Mouse (Mus musculus) liver, adult 2 months (tissue): ENCODE data around the gene Fsip1.

Experiments
- CTCF ChIP-seq: fragments of 200-500 bp; IDR thresholded peaks from 2 replicates; pipeline ENCODE4 v1.5.1; 2011; ENCODE audit warnings: low read depth, low read length, control low read depth
- POLR2A ChIP-seq: fragments of 200-500 bp; IDR thresholded peaks from 2 replicates; pipeline ENCODE4 v1.6.1; 2011; ENCODE audit warnings: low read length, control low read depth; ENCODE audit not compliant: insufficient read depth; ENCODE audit errors: extremely low read depth

- TF ChIP-seq CTCF (no peak), POLR2A (no peak)
These were observed 44.9 kb upstream of the Fsip1 start for GRCm38 (mm10) chr2:118301656-118302055.
